Mouse (Mus musculus) liver, adult 2 months (tissue): Measurements from ENCODE around the gene Lrit2.

Experiments
- CTCF ChIP-seq: fragments of 200-500 bp; IDR thresholded peaks from 2 replicates; pipeline ENCODE4 v1.5.1; 2011; ENCODE audit warnings: low read depth, low read length, control low read depth
- POLR2A ChIP-seq: fragments of 200-500 bp; IDR thresholded peaks from 2 replicates; pipeline ENCODE4 v1.6.1; 2011; ENCODE audit warnings: low read length, control low read depth; ENCODE audit not compliant: insufficient read depth; ENCODE audit errors: extremely low read depth

DNA sequence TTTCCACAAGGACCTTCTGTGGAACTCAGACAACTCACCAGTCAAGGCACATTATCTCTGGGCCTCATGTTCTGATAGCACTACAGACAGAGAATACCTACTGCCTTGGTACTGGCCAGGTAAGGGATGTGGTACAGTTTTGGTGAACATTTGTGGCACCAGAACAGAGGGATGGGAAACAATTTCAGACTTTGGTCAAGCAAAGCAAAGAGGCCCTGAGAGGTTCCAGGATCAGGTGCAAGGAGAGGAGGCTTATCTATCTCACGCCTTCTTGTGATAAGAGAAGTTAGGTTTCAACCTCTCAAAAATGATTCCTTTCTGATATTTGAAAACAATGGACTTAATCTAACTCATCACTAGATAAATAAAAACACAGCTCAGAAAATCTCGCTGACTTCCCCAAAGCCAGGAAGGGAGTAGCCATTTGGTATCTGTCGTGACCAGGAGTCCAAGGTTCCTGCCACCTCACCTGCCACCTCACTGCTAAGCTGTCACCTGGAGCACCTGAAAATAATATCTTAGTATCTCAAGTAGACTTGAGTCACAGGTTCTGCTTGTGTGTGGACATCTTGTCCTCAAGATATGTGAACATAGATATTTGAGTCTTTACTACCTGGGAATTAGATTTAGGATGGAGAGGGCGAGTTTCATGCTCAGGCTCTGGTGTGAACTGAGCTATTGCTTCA is 40.3 kb upstream of the Lrit2 start:
- TF ChIP-seq CTCF (no peak), POLR2A (no peak)
